Mouse (Mus musculus) lung, postnatal 36 days (tissue): ENCODE data around the gene Npepps.
"Not testable (repeated sequence)": the region's sequence is repeated elsewhere in the genome, so short reads cannot be mapped to it uniquely, and the experiment has no call there.

Source experiments
- DNase-seq: peaks from one replicate; pipeline ENCODE4 v3.0.0; 2022; ENCODE audit warnings: mixed read lengths

Gene Npepps

DNA sequence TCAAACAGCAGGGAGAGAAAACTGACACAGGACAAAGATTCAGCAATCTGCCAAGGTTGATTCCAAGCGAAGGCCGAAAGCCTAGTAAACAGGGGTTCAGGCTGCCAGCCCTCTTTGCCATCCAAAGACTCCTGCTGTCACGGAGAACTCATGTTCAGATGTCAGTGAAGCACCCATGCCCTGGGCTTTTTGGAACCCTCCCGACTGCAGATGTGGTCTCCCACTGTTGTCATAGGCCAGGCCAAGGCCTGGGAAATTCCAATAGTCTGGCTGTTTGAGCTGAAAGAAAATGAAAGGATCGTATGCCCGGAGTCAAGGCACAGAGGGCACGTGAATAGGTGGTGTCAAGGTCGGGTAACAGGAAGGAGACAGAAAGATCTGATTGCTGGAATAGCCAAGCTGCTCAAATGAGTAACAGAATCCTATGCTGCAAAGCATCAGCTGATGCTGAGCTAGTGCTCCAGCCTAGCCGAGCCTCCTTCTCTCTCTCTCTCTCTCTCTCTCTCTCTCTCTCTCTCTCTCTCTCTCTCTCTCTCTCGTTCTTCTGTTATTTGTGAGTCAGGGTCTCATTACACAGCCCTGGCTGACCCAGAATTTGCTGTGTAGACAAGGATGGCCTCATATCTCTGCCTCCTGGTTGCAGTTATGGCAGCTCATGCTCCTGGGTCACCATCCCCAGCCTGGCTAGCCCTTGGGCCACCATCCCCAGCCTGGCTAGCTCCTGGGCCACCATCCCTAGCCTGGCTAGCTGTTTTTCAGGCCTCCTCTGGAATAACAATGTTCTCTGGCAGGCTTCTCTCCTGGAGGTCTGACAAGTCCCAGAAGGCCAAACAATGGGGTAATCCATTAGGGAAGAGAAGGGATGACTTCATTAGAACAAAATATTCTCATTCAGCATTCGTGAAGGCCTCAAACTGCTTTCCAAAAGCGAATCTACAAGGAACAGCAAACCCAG lies 9.1 kb upstream of the Npepps start:
- DNase-seq: peak; percentile 60

DNA sequence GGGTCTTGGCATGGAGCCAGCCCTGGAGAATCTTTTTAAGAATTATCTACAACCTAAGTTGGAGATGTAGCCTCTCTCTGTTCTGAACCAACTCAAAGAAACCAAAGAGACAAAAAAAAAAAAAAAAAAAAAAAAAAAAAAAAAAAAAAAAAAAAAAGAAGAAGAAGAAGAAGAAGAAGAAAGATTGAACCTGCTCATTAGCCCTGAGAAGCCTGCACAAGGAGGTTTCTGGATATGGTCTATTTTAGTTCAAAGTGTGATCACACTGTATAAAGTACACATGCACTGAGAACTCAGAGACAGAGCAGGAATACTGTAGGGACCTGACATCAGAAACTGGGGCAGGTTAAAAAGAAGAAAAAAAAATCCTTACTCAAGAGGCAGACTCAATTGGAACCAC lies 7.2 kb upstream of the Npepps start:
- no peak for DNase-seq

GRCm38 (mm10) chr11:97286973-97287372 lies 6.5 kb upstream of the Npepps start:
- no peak for DNase-seq

GRCm38 (mm10) chr11:97285852-97286775 lies 5.7 kb upstream of the Npepps start:
- DNase-seq: no peak

DNA sequence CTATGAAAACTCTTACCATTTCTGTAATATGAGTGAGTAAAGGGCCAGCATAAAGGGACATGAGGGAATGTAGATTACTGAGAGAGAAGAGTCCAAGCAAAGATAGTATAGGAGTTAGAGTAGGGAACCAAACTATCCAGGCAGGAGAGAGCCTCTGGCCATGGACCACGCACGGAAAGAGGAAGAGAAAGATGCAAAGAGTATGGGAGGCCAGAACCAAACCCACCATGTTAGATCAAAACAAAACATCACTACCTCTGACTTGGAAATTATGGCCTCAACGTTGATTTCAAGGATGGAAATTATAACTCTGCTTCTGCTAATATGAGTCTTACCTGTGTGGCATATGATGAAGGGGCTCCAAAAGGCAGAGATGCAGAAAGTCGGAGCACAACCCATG lies 4.4 kb upstream of the Npepps start:
- DNase-seq: no peak

GRCm38 (mm10) chr11:97282179-97282578 lies 1.7 kb upstream of the Npepps start:
- DNase-seq: peak; percentile 13

GRCm38 (mm10) chr11:97279405-97280215 lies 828 bp downstream of the Npepps start:
- DNase-seq: peak; percentile 59

- no peak for DNase-seq
Observed at GRCm38 (mm10) chr11:97279040-97279404, 1.4 kb downstream of the Npepps start.

- no peak for DNase-seq
Observed at GRCm38 (mm10) chr11:97278456-97278855, 2.0 kb downstream of the Npepps start.

DNA sequence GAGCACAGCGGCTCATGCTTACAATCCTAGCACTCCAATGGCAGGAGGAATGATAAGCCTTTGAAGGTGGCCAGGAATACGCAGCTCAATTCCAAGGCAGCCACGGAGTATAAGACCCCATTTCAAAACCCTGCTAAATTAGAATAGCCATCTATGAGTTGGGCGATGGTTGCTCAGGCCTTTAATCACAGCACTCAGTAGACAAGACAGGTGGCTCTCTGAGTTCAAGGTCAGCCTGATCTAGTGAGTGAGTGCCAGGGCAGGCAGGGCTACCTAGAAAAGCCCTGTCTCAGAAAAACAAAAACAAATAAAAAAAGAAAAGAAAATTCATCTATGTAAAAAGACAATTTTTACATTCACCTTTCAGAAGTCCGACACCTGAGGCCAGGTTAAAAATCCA lies 3.3 kb downstream of the Npepps start:
- no peak for DNase-seq

GRCm38 (mm10) chr11:97276019-97276418 lies 4.4 kb downstream of the Npepps start:
- no peak for DNase-seq

GRCm38 (mm10) chr11:97275349-97275748 lies 5.1 kb downstream of the Npepps start:
- no peak for DNase-seq

GRCm38 (mm10) chr11:97274947-97275346 lies 5.5 kb downstream of the Npepps start:
- DNase-seq: not testable (repeated sequence)

- DNase-seq: no peak
Observed at GRCm38 (mm10) chr11:97273613-97274012, 6.8 kb downstream of the Npepps start.

- no peak for DNase-seq
Observed at GRCm38 (mm10) chr11:97272835-97273234, 7.6 kb downstream of the Npepps start.

GRCm38 (mm10) chr11:97270004-97270403 lies 10.4 kb downstream of the Npepps start:
- DNase-seq: peak; percentile 10

GRCm38 (mm10) chr11:97266544-97266943 lies 13.9 kb downstream of the Npepps start:
- not testable (repeated sequence) for DNase-seq

DNA sequence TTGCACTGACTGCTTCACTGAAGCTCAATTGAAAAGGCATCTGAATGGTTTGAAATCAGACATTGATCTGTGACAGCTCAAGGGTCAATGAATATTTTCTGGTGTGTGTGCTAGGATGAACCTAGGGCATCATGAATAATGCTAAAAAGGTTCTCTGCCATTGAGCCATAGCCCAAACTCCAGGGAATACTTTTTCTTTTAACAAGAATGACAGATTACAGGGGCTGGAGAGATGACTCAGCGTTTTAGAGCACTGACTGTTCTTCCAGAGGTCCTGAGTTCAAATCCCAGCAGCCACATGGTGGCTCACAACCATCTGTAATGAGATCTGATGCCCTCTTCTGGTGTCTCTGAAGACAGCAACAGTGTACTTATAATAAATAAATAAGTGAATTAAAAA lies 30.8 kb downstream of the Npepps start:
- DNase-seq: not testable (repeated sequence)

- no peak for DNase-seq
Observed at GRCm38 (mm10) chr11:97246510-97247159, 33.8 kb downstream of the Npepps start.

- DNase-seq: no peak
Observed at GRCm38 (mm10) chr11:97241321-97241720, 39.1 kb downstream of the Npepps start.

DNA sequence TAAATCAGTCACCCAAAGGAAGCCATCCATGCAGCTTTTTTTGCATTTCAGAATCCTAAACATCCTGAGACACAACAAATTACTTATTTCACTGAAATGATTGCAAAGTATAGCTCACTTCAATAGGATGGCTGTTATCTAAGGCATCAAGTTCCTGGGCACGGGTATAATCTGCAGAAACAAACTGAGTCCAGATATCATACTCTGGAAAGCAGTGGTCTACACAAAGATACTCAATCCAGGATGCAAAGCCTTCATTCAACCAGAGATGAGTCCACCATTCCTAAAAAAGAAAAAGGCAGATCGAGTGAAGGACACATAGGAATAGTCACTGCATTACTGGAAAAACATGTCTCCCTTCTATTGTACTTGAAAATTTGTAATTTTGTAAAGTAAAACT lies 42.5 kb downstream of the Npepps start:
- DNase-seq: no peak

GRCm38 (mm10) chr11:97232436-97232835 lies 48.0 kb downstream of the Npepps start:
- DNase-seq: no peak
